In genomic region chr8:86615095-86615769, GRCm38 (mm10) we compare ENCODE assay signal across 35 mouse cellular contexts. TPM values are rescaled to one million over a fixed set of nuclear protein-coding genes. Genes with fewer than 3 reads are reported as not detected.
DNase-seq lines count a peak whose midpoint lies in the region; ATAC-seq and TF ChIP-seq lines count a peak whose summit lies in the region.
"Had no signal": no experiment of that assay in that cellular context is flagged by ENCODE, and none has a peak within 500 bp of the region (broad histone marks: within the 10 kb centered on the region; RNA-seq: fewer than 3 reads in every experiment).

No protein-coding gene starts in this region.

- H3K9ac ChIP-seq in liver, adult 2 months (ENCODE audit: low read depth, low read length): peak overlapping the region; percentile 60
- no peak overlapping the region for H3K9ac ChIP-seq in liver, embryonic 12.5 days
- H3K9ac ChIP-seq in liver, embryonic 14.5 days (replicated peaks): no peak overlapping the region
- H3K9ac ChIP-seq in liver, postnatal 0 days (replicated peaks): no peak overlapping the region; the same call in 1 of the 2 replicates
- H3K9ac ChIP-seq: embryonic facial prominence, embryonic 13.5 days; forebrain, embryonic 12.5 days; forebrain, embryonic 15.5 days; hindbrain, embryonic 12.5 days; hindbrain, embryonic 15.5 days had no signal

- H3K4me1 ChIP-seq in liver, adult 2 months (ENCODE audit: control insufficient read depth, insufficient read depth, low read length): peaks cover 25% of the 10 kb centered on the region
- peaks cover 9% of the 10 kb centered on the region for H3K4me1 ChIP-seq in liver, embryonic 12.5 days
- H3K4me1 ChIP-seq in liver, embryonic 14.5 days (replicated peaks; ENCODE audit: control insufficient read depth in 2 of 2, insufficient read depth in 2 of 2, low read length in 1 of 2): peaks cover 0 to 12% of the 10 kb centered on the region in 2 experiments; a peak in 2 of 4 replicates
- H3K4me1 ChIP-seq in liver, postnatal 0 days (ENCODE audit: insufficient read depth): peaks cover 17% of the 10 kb centered on the region
- H3K4me1 ChIP-seq: embryonic facial prominence, embryonic 10.5 days; embryonic facial prominence, embryonic 13.5 days; forebrain, embryonic 12.5 days; forebrain, embryonic 15.5 days; hindbrain, embryonic 12.5 days; hindbrain, embryonic 15.5 days had no signal

- H3K79me2 ChIP-seq in liver, adult 2 months (ENCODE audit: control insufficient read depth, insufficient read depth, low read length): peaks cover 3% of the 10 kb centered on the region; the same call in 1 of the 2 replicates

- no peak for TF ChIP-seq EP300 in liver, embryonic 14.5 days (IDR thresholded peaks at IDR 0.05; ENCODE audit: low read depth)
- TF ChIP-seq EP300 in liver, postnatal 0 days (IDR thresholded peaks at IDR 0.05; ENCODE audit: low read depth): no peak; the same call in 1 of the 2 replicates

- peak; percentile 96 for DNase-seq in liver, adult 2 months (ENCODE audit: extremely low read depth, low read depth, low spot score)
- DNase-seq in liver, embryonic 14.5 days (ENCODE audit: low read depth in 3 of 3, low spot score in 3 of 3): no peak
- no peak for DNase-seq in liver, postnatal 0 days
- DNase-seq in yolk sac, embryonic 10.5 days (ENCODE audit: low spot score): peak; percentile 12
- no peak for DNase-seq in right cerebral cortex, postnatal 4 days
- no peak for DNase-seq in left cerebral cortex, adult 8-10 months (ENCODE audit: low spot score in 2 of 2)
- DNase-seq: adrenal gland, postnatal 10 days; adrenal gland, postnatal 36 days; B cell, adult 2 months; cerebellum, adult 2 months; cerebellum, adult 9-11 months; cerebellum, postnatal 36 days; embryo, embryonic 11 days; gastrocnemius, postnatal 10 days; heart, adult 11 months had no signal

- H3K27ac ChIP-seq in liver, adult 2 months (replicated peaks; ENCODE audit: insufficient read depth, low read depth, low read length): peak overlapping the region; percentile 96
- no peak overlapping the region for H3K27ac ChIP-seq in liver, embryonic 12.5 days
- no peak overlapping the region for H3K27ac ChIP-seq in liver, embryonic 14.5 days
- H3K27ac ChIP-seq in liver, postnatal 0 days (ENCODE audit: low read depth): peak overlapping the region; percentile 74
- H3K27ac ChIP-seq: embryonic facial prominence, embryonic 10.5 days; forebrain, embryonic 12.5 days; forebrain, embryonic 15.5 days; hindbrain, embryonic 12.5 days; hindbrain, embryonic 15.5 days had no signal

- no peak for TF ChIP-seq CTCF in liver, adult 2 months (IDR thresholded peaks at IDR 0.05; ENCODE audit: low read depth, low read length)
- no peak for TF ChIP-seq CTCF in liver, embryonic 14.5 days (IDR thresholded peaks at IDR 0.05; ENCODE audit: low read depth)
- no peak for TF ChIP-seq CTCF in liver, postnatal 0 days (IDR thresholded peaks at IDR 0.05; ENCODE audit: low read depth)

- 27% methylated on average over 6 of the region's 6 CpGs for WGBS in liver, adult 2 months
- 76% methylated on average over 6 of the region's 6 CpGs for WGBS in liver, embryonic 12.5 days (ENCODE audit: insufficient replicate concordance)
- 65% methylated on average over 6 of the region's 6 CpGs for WGBS in liver, embryonic 14.5 days (ENCODE audit: insufficient replicate concordance)
- WGBS in liver, postnatal 0 days (ENCODE audit: insufficient replicate concordance): 79% methylated on average over 6 of the region's 6 CpGs

- H3K27me3 ChIP-seq in liver, adult 2 months (ENCODE audit: control insufficient read depth, insufficient read depth, low read length): no peaks in the 10 kb centered on the region
- no peaks in the 10 kb centered on the region for H3K27me3 ChIP-seq in liver, embryonic 12.5 days (replicated peaks)
- H3K27me3 ChIP-seq in liver, embryonic 14.5 days (ENCODE audit: control insufficient read depth, insufficient read depth, low read length): no peaks in the 10 kb centered on the region
- H3K27me3 ChIP-seq in liver, postnatal 0 days (ENCODE audit: insufficient read depth, low read length): no peaks in the 10 kb centered on the region
- H3K27me3 ChIP-seq: CH12.LX; embryonic facial prominence, embryonic 13.5 days; forebrain, embryonic 12.5 days; forebrain, embryonic 15.5 days; hindbrain, embryonic 12.5 days; hindbrain, embryonic 15.5 days had no signal

- no peak for TF ChIP-seq POLR2A in liver, adult 2 months (IDR thresholded peaks at IDR 0.05; ENCODE audit: extremely low read depth, insufficient read depth, low read length)

- ATAC-seq in liver, embryonic 12.5 days: no peak
- ATAC-seq in liver, embryonic 14.5 days (ENCODE audit: insufficient read depth): peak; percentile 18; the same call in 1 of the 2 replicates
- peak; percentile 86 for ATAC-seq in liver, postnatal 0 days
- no peak for ATAC-seq in monocyte, adult 5-6 weeks (replicated peaks; ENCODE audit: insufficient number of reproducible peaks, low FRiP score, low TSS enrichment, poor library complexity, severe bottlenecking)
- ATAC-seq: forebrain, embryonic 15.5 days; Patski had no signal

- H3K9me3 ChIP-seq in liver, embryonic 12.5 days (replicated peaks): no peaks in the 10 kb centered on the region
- H3K9me3 ChIP-seq in liver, embryonic 14.5 days (ENCODE audit: control insufficient read depth, low read length): no peaks in the 10 kb centered on the region
- H3K9me3 ChIP-seq in liver, postnatal 0 days (ENCODE audit: low read length): 0 out of 2 replicates have a peak, but pooled peaks cover under 1% of the 10 kb centered on the region
- H3K9me3 ChIP-seq: embryonic facial prominence, embryonic 10.5 days; embryonic facial prominence, embryonic 13.5 days; forebrain, embryonic 12.5 days; forebrain, embryonic 15.5 days; hindbrain, embryonic 12.5 days; hindbrain, embryonic 15.5 days had no signal

- no peaks in the 10 kb centered on the region for H3K36me3 ChIP-seq in liver, adult 2 months (ENCODE audit: control insufficient read depth, insufficient read depth, low read length)
- H3K36me3 ChIP-seq in liver, embryonic 12.5 days: no peaks in the 10 kb centered on the region
- no peaks in the 10 kb centered on the region for H3K36me3 ChIP-seq in liver, embryonic 14.5 days (replicated peaks; ENCODE audit: control insufficient read depth, insufficient read depth, low read depth)
- no peaks in the 10 kb centered on the region for H3K36me3 ChIP-seq in liver, postnatal 0 days (replicated peaks; ENCODE audit: insufficient read depth, low read length)
- H3K36me3 ChIP-seq: embryonic facial prominence, embryonic 10.5 days; embryonic facial prominence, embryonic 13.5 days; forebrain, embryonic 12.5 days; forebrain, embryonic 15.5 days; G1E; hindbrain, embryonic 12.5 days; hindbrain, embryonic 15.5 days had no signal

- no peak overlapping the region for H3K4me2 ChIP-seq in liver, embryonic 12.5 days
- H3K4me2 ChIP-seq in liver, embryonic 14.5 days (ENCODE audit: low read depth): no peak overlapping the region
- H3K4me2 ChIP-seq in liver, postnatal 0 days (ENCODE audit: low read depth, low read length): peak overlapping the region; percentile 29; the same call in 1 of the 2 replicates
- H3K4me2 ChIP-seq: embryonic facial prominence, embryonic 13.5 days; forebrain, embryonic 12.5 days; forebrain, embryonic 15.5 days; heart, embryonic 11.5 days; hindbrain, embryonic 12.5 days; hindbrain, embryonic 15.5 days had no signal

- peak overlapping the region; percentile 40 for H3K4me3 ChIP-seq in liver, adult 2 months (ENCODE audit: insufficient read depth, low read depth, low read length)
- no peak overlapping the region for H3K4me3 ChIP-seq in liver, embryonic 12.5 days
- no peak overlapping the region for H3K4me3 ChIP-seq in liver, embryonic 14.5 days (ENCODE audit: insufficient read depth in 1 of 2, low read depth in 2 of 2, low read length in 2 of 2)
- no peak overlapping the region for H3K4me3 ChIP-seq in liver, postnatal 0 days (ENCODE audit: low read depth, low read length)
- H3K4me3 ChIP-seq: embryonic facial prominence, embryonic 10.5 days; embryonic facial prominence, embryonic 13.5 days; erythroblast, embryonic 14.5 days; forebrain, embryonic 12.5 days; forebrain, embryonic 15.5 days; hindbrain, embryonic 12.5 days; hindbrain, embryonic 15.5 days had no signal

RNA-seq across cellular contexts. Expression of gene Lonp2, which starts 8.6 kb away (rescaled TPM):
- 244 and 308 TPM in 2 replicates for total RNA-seq in liver, adult 2 months (2014; rRNA removed)
- polyA plus RNA-seq in liver, adult 2 months (2012; rRNA removed): 278 and 299 TPM in 2 replicates
- 40.1 and 42.8 TPM in 2 replicates for polyA plus RNA-seq in liver, embryonic 12.5 days (2016; fragmentation: Nextera tagmentation; extraction: Ambion mirVana)
- polyA plus RNA-seq in liver, embryonic 14.5 days (2012; rRNA removed): 15.3 and 16.6 TPM in 2 replicates
- polyA plus RNA-seq in liver, embryonic 14.5 days (2014; fragmentation: Nextera tagmentation; extraction: Ambion mirVana): 34.2 and 36.3 TPM in 2 replicates
- 76.2 and 77.8 TPM in 2 replicates for polyA plus RNA-seq in liver, postnatal 0 days (2015; fragmentation: Nextera tagmentation; extraction: Ambion mirVana)
- total RNA-seq in monocyte, adult 5-6 weeks (2017): 61.5 to 94.5 TPM (median 63.1 TPM) in 3 replicates
- 10 to 100 TPM; 68.3 to 80.2 (median 71.0) TPM for total RNA-seq in left cerebral cortex, adult 8-10 months (2022)

RNA-seq across cellular contexts. Expression of gene Abcc12, which starts 34.7 kb away (rescaled TPM):
- total RNA-seq in liver, adult 2 months (2014; rRNA removed): 0.18 and 0.81 TPM in 2 replicates
- 0.21 TPM in 1 of 2 replicates, not detected in the other for polyA plus RNA-seq in liver, adult 2 months (2012; rRNA removed)
- polyA plus RNA-seq in liver, embryonic 12.5 days (2016; fragmentation: Nextera tagmentation; extraction: Ambion mirVana): not detected in 2 replicates
- 0.02 TPM in 1 of 2 replicates, not detected in the other for polyA plus RNA-seq in liver, embryonic 14.5 days (2012; rRNA removed)
- not detected in 2 replicates for polyA plus RNA-seq in liver, embryonic 14.5 days (2014; fragmentation: Nextera tagmentation; extraction: Ambion mirVana)
- polyA plus RNA-seq in liver, postnatal 0 days (2015; fragmentation: Nextera tagmentation; extraction: Ambion mirVana): not detected in 2 replicates
- not detected in 3 replicates for total RNA-seq in monocyte, adult 5-6 weeks (2017)
- under 1 TPM; 0.46 to 0.78 (median 0.50) TPM for total RNA-seq in left cerebral cortex, adult 8-10 months (2022)
- total RNA-seq: adrenal gland, adult 18-20 months; adrenal gland, postnatal 36 days; CH12.LX; gastrocnemius, adult 18-20 months; heart, adult 8-10 months; heart, postnatal 25 days; hematopoietic stem cell, adult 5-6 weeks had no signal
- polyA plus RNA-seq: embryonic facial prominence, embryonic 10.5 days; erythroblast, embryonic 14.5 days; forebrain, embryonic 12.5 days; heart, embryonic 11.5 days; heart, embryonic 14.5 days; heart, postnatal 0 days had no signal

Comparison
In these comparisons a context has a peak if more than half of its experiments do, and no peak if none do; other contexts are left out.
1. DNase-seq: peak in liver, adult 2 months (single experiment) and yolk sac, embryonic 10.5 days (single experiment); none in liver, embryonic 14.5 days (0 of 3), liver, postnatal 0 days (single experiment), right cerebral cortex, postnatal 4 days (single experiment) and left cerebral cortex, adult 8-10 months (0 of 2).
2. H3K27ac ChIP-seq: peak in liver, adult 2 months (single experiment) and liver, postnatal 0 days (single experiment); none in liver, embryonic 12.5 days (single experiment) and liver, embryonic 14.5 days (single experiment).
3. ATAC-seq: peak in liver, embryonic 14.5 days (single experiment) and liver, postnatal 0 days (single experiment); none in liver, embryonic 12.5 days (single experiment) and monocyte, adult 5-6 weeks (single experiment).